Mouse (Mus musculus) macrophage (primary cell): ENCODE measurements around the gene Zfp146. TPM values are rescaled to one million over a fixed set of nuclear protein-coding genes. Genes with fewer than 3 reads are reported as not detected.
"Not testable (repeated sequence)": the region's sequence is repeated elsewhere in the genome, so short reads cannot be mapped to it uniquely, and the experiment has no call there.

Experiments
- H3K27ac ChIP-seq: fragments of 350-480 bp; formaldehyde crosslinking; 2 replicates; pipeline ENCODE4 v1.9.0; 2021
- H3K36me3 ChIP-seq: fragments of 350-480 bp; formaldehyde crosslinking; 2 replicates; pipeline ENCODE4 v1.9.0; 2021; ENCODE audit errors: inconsistent target
- H3K4me3 ChIP-seq: fragments of 350-480 bp; formaldehyde crosslinking; 2 replicates; pipeline ENCODE4 v1.9.0; 2021; ENCODE audit errors: inconsistent target
- H3K79me2 ChIP-seq: fragments of 350-480 bp; formaldehyde crosslinking; 2 replicates; pipeline ENCODE4 v1.9.0; 2021; ENCODE audit errors: inconsistent target
- WGBS: methylation state at CpG from one replicate; pipeline ENCODE4 v1.1.7; 2026; ENCODE audit warnings: inconsistent platforms; ENCODE audit not compliant: missing documents; 5-methylcytosine and 5-hydroxymethylcytosine counted together
- polyA plus RNA-seq: library from polyadenylated mRNA; stranded (reverse); fragments of 250-400 nt; gene quantifications from 3 replicates; pipeline ENCODE4 v1.2.4, GENCODE M21; 2018; ENCODE audit warnings: inconsistent platforms
- total RNA-seq, 78 experiments: library from RNA; depleted of rRNA; stranded (reverse); fragments of 250-400 nt; gene quantifications; 1 replicate in 9 of 78; 2 replicates in 24 of 78; 3 replicates in 43 of 78; 4 replicates in 2 of 78; pipeline ENCODE4 v1.2.4; 2018; ENCODE audit warnings: inconsistent platforms in 56 of 78

The Zfp146 gene
- total RNA-seq (2018; cell fraction: chromatin; rRNA removed), result 10 to 100 TPM; 19.9 to 73.4 (median 36.4) TPM
- total RNA-seq (2018; cell fraction: cytosol; rRNA removed), result 10 to 100 TPM in 22 of 26 experiments, 1 to 10 TPM in 4; 6.8 to 23.3 (median 18.0) TPM
- 10 to 100 TPM; 14.1 to 74.3 (median 26.2) TPM for total RNA-seq (2018; cell fraction: nucleus; rRNA removed)
- polyA plus RNA-seq, result 17.2 to 34.1 TPM (median 30.3 TPM) in 3 replicates

DNA sequence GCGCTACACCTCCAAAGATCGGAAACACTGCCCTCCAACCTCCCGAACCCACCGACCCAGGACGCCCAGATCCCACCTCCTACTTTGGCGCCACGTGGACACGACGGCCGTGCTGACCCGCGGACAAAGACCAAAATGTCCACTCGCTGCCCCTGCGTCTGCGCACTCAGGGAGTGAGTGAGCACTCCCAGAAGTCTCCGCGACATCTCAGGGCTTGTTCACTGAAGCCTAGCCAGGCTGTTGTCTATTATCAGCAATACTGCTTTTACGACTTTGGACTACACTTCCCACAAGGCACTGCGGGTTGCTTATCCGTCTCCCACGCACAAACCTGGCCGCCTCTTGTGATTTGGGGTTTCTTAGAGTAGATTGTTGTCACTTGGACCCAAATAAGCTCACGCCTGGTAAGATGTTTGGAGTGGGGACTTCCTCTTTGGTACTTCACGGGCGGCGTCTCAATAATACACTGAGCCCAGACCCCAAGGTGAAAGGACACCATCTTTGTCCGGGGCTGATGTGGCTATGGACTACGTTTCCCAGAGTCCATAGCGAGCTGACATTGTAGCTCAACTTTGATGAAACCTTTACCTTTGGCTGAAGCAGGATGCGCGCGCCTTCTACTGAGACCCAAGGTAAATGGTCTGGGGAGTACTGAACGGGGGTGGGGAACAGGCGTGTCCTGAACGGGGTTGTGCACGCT lies at the start of gene Zfp146:
Zfp146 (minus strand) TSS at position 168 of the 700 bp plus-strand sequence.
- WGBS, result under 1% methylated on average over 36 of the region's 36 CpGs

DNA sequence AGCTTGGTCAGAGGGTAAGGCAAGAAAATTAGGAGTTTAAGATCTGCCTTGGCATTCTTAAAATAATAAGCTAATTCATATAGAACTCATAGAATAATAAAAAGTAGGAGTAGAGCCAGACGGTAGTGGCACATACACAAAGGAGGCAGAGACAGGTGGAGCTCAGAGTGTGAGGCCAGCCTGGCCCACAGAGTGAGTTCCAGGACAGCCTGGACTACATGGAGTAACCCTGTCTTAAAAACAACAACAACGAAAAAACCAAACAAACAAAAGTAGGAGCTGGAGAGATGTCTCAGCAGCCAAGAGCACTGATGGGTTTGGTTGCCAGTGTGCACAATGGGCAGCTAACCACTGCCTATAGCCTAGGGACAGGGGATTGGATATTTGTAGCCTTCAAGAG lies 47.7 kb upstream of the Zfp146 start:
- H3K27ac ChIP-seq, result no peak overlapping the region
- no peak overlapping the region for H3K4me3 ChIP-seq
- H3K36me3 ChIP-seq, result no peaks in the 10 kb centered on the region
- 90% methylated on average over 2 of the region's 2 CpGs for WGBS
- H3K79me2 ChIP-seq, result no peaks in the 10 kb centered on the region

More for the DNA sequence above, at the start of gene Zfp146:
- H3K79me2 ChIP-seq, result peaks cover 48% of the 10 kb centered on the region
- H3K27ac ChIP-seq, result peak within 1 kb of the TSS; percentile 80
- H3K4me3 ChIP-seq, result peak within 1 kb of the TSS; percentile 95
- H3K36me3 ChIP-seq, result no peaks in the 10 kb centered on the region

DNA sequence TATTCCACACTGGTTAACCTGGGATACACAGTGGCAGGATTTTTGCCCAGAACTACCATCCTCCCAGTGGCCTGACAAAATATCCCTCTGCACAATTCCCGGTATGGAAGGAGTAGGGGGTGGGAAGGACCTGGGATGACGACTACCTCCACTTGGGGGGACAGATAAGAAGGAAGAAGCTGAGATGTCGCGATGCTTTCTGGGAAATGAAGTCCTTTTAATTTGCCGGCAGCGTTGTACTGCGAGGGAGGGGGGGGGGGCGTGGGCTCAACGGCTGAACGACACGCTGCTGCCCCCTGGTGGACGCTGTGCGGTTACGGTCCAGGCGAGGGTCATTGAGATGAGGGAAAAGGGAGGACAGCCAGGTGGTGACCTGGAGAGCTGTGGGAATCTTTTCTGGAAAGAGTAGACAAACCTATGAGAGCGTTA lies 47.2 kb upstream of the Zfp146 start:
- H3K27ac ChIP-seq, result no peak overlapping the region
- H3K36me3 ChIP-seq, result no peaks in the 10 kb centered on the region
- no peak overlapping the region for H3K4me3 ChIP-seq
- no peaks in the 10 kb centered on the region for H3K79me2 ChIP-seq
- under 1% methylated on average over 16 of the region's 16 CpGs for WGBS

DNA sequence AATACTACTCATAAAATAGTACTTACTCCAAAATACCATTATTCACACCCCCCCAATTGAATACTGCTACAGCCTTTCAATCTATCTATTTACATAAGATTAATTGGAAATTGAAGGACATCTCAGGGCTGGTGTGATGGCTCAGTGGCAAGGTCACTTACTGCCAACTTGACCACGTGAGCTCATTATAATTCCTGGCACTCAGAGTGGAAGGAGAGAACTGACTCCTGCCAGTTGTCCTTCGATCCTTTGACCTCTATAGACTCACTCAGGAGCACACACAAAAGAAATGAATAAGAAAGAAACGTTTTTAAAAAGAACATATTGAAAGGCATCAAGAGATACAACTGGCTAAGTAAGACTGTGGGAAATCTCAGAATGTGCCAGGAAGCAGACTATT lies 46.3 kb upstream of the Zfp146 start:
- no peaks in the 10 kb centered on the region for H3K79me2 ChIP-seq
- WGBS, result 96% methylated on average over 3 of the region's 3 CpGs
- H3K36me3 ChIP-seq, result no peaks in the 10 kb centered on the region
- H3K27ac ChIP-seq, result no peak overlapping the region
- no peak overlapping the region for H3K4me3 ChIP-seq

DNA sequence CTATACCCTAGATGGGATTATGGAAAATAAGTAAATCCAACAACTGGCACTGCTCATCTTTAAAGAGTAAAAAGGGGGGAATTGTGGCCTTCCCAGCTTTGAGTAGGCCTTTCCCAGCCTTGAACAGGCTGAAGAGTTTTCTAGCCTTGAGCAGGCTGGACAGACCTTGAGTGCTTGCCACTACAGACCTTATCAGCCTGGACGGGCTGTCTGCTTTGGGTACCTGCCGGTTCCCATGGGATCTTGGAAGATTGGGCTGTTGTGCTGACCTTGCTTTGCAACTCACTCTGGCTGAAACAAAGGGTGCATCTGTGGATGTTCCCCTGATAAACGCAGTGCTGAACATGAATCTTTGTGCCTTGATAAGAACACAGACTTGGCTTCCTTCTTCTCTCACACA lies 44.3 kb upstream of the Zfp146 start:
- 93% methylated on average over 3 of the region's 3 CpGs for WGBS
- no peaks in the 10 kb centered on the region for H3K79me2 ChIP-seq
- no peak overlapping the region for H3K4me3 ChIP-seq
- H3K27ac ChIP-seq, result no peak overlapping the region
- no peaks in the 10 kb centered on the region for H3K36me3 ChIP-seq

DNA sequence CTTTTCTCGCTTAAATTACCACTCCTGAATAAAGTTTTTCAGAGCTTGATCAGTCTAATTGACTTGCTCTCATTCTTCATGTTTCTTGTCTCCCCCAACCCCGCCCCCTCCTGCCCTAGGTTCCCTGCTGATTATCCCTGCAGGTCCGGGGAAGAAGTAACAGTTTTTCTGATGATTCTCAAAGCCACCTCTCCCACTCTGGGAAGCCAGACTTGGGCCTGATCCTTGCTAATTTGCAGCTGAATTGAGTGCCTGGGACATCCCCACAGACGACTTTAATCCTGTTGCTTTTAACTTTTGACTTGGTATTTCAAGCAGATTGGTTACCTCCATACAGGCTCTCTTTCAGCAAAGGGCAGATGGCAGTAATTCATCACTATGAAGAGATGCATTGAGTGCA lies 41.5 kb upstream of the Zfp146 start:
- Histone ChIP-seq H3K27ac (no peak overlapping the region), H3K4me3 (no peak overlapping the region), H3K79me2 (no peaks in the 10 kb centered on the region), H3K36me3 (no peaks in the 10 kb centered on the region)
- 63% methylated on average over 3 of the region's 4 CpGs for WGBS

DNA sequence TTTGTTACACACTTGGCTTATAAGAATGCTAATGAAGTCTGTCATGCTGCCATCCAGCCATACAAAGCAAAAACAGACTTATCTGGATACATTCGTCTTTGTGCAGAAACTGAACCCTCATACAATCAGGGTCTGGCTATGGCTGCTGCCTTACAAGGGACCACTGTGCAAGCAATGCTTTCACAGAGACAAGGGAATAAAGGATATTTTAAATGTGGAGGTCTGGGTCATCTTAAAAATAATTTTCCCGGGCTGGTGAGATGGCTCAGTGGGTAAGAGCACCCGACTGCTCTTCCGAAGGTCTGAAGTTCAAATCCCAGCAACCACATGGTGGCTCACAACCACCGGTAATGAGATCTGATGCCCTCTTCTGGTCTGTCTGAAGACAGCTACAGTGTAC lies 36.8 kb upstream of the Zfp146 start:
- not testable (repeated sequence) for H3K27ac ChIP-seq, H3K36me3 ChIP-seq, H3K4me3 ChIP-seq, H3K79me2 ChIP-seq
- 69% methylated on average over 5 of the region's 5 CpGs for WGBS

DNA sequence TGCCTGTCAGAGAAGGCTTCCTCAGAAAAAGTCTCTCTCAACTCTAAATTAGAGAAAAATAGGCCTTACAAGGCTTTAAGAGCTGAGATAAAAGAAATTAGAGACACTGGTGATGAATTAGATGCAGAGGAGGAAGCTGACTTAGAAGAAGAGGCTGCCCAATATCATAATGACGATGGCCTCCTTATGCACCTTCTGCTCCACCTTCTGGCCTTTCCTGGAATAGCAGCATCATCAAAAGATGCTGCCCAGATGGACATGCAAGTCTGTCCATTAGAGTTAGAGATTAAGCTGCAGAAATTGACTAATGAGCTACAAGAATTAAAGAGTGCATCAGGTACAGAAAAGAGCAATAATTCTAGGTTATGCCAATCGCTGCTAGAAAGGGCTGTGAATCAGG lies 35.8 kb upstream of the Zfp146 start:
- Histone ChIP-seq H3K27ac (no peak overlapping the region), H3K4me3 (no peak overlapping the region), H3K79me2 (no peaks in the 10 kb centered on the region), H3K36me3 (no peaks in the 10 kb centered on the region)
- 14% methylated on average over 2 of the region's 2 CpGs for WGBS

DNA sequence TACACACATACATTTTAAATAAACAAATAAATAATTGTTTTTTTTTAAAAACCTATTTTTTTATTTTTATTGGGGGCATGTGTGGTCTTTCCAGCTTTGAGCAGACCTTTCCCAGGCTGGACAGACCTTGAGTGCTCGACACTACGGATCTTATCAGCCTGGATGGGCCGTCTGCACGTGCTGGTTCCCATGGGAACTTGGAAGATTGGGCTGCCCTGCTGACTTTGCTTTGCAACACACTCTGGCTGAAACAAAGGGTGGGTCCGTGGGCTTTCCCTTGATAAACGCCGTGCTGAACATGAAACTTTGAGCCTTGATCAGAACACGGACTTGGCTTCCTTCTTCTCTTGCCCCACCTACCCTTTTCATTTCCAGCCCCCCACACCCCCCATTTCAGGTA lies 34.8 kb upstream of the Zfp146 start:
- no peak overlapping the region for H3K4me3 ChIP-seq
- WGBS, result 49% methylated on average over 8 of the region's 8 CpGs
- no peak overlapping the region for H3K27ac ChIP-seq
- H3K79me2 ChIP-seq, result no peaks in the 10 kb centered on the region
- H3K36me3 ChIP-seq, result no peaks in the 10 kb centered on the region

DNA sequence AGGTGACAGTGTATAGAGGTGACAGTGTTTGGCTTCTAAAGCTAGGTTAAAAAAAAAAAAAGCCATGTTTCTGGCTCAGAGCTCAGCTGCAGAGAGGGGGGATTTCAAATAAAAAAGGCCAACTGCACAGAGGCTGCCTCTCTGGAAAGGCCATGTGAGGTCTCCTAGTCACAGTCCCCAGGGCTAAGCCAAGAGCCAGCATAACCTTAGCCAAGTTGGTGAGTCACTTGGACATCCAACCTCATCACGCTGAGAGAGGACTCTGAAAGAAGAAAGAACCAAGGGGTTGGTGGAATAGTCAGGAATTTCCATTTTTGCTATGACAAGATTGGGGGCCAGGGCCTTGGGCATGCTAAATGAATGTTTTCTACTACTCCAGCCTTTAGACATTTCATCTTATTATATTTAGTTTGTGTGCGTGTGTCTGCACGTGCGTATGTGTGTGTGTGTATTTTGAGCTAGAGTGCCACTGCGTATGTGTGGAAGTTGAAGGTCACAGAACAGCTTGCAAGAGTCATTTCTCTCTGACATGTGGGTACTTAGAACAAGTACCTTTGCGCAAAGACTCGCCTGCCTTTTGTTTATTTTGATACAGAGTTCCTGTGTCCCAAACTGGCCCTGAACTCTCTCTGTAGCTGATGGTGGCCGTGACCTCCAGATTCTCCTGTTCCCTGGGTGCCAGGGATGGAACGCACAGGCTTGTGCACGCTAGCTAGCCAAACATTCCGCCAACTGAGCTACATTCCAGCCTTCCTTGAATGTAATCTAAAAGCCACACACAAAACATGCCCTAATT lies 33.5 kb upstream of the Zfp146 start:
- Histone ChIP-seq H3K27ac (no peak overlapping the region), H3K4me3 (no peak overlapping the region), H3K79me2 (no peaks in the 10 kb centered on the region), H3K36me3 (no peaks in the 10 kb centered on the region)
- WGBS, result 96% methylated on average over 11 of the region's 11 CpGs

DNA sequence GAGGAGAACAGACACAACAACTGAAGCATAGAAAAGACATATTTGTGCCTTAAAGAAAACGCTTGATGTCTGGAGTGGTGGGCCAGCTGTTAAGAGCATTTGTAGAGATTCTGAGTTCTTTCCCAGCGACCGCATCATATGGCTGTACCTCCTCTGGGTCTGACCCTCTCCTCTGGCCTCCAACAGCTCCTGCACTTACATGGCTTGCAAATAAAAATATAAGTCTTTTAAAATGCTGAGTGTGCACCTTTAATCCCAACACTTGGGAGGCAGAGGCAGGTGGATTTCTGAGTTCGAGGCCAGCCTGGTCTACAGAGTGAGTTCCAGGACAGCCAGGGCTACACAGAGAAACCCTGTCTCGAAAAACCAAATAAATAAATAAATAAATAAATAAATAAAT lies 31.1 kb upstream of the Zfp146 start:
- H3K79me2 ChIP-seq, H3K27ac ChIP-seq, H3K4me3 ChIP-seq, H3K36me3 ChIP-seq: not testable (repeated sequence)
- WGBS, result 100% methylated on average over 3 of the region's 5 CpGs

DNA sequence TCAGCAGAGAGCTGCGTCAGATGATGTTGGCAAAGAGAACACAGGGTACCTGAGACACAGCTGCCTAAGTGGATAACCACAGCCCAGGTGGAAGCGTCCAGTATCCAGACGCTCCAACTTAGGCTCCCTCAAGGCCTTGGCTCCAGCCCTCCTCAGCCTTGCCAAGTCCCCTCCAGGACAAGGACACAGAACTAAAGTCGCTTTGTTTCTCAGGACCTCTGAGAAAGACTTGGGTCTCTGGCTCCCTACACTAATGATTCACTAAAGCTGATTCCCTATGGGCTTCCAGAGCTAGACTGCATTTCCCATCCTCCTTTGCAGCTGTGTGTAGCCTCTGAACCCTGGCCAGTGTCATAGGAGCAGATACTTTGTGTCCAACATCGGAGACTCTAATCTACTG lies 30.6 kb upstream of the Zfp146 start:
- Histone ChIP-seq H3K79me2 (no peaks in the 10 kb centered on the region), H3K4me3 (no peak overlapping the region), H3K27ac (no peak overlapping the region), H3K36me3 (no peaks in the 10 kb centered on the region)
- WGBS, result 94% methylated on average over 5 of the region's 5 CpGs

DNA sequence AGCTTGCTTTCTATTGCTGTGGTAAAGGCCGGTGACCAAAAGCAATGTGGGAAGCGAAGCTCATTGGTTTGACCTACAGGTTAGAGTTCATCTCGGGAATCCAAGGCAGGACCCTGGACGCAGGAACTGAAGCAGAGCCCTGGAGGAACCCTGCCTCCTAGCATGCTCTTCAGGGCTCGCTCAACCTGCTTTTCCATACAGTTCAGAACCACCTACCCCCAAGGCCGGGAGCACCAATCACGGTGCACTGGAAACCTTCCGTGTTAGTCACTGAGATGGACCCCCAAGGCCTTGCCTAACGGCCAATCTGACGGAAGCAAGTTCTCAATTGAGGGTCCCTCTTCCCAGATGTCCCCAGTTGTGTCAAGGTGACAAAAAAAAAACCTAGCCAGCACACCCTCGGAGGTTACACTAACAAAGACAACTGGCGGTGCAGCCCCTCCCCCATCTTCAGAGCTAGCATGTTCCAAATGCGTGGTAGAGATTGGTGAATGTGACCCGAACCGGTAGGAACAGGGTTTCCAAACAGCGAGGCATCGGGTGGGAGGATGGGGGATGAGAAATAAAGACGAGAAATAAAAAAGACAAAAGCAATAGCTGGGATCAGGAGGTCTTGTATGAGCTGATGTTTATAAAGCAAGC lies 30.1 kb upstream of the Zfp146 start:
- Histone ChIP-seq H3K4me3 (no peak overlapping the region), H3K27ac (no peak overlapping the region), H3K36me3 (no peaks in the 10 kb centered on the region), H3K79me2 (peaks cover 2% of the 10 kb centered on the region)
- WGBS, result 88% methylated on average over 18 of the region's 18 CpGs

DNA sequence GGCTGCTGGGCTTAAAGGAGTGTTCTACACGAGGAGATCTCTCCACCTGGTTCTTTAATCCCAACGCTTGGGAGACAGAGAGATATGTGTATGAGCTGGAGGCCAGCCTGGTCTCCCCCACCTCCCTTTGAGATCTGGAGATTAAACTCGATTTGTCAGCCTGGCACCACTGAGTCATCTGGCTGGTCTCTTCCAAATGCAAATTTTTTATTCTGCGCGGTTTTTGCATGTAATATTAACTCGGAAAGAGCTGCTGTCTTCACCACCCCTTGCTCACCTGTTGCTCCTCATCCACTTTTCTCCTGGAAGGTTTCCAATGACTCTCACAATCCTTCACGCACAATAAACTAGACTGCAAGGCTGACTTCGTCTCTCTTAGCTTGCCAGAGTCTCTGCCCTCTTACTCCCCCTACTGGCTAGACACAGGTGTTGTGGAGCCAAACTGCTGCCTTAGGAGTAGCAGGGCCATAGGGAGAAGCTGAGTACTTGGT lies 29.0 kb upstream of the Zfp146 start, which contains the start of gene Capns1:
Capns1 (minus strand) TSS at position 331 of the 491 bp plus-strand sequence.
- WGBS, result 13% methylated on average over 8 of the region's 8 CpGs
- no peak within 1 kb of the TSS for H3K4me3 ChIP-seq
- H3K79me2 ChIP-seq, result peaks cover 11% of the 10 kb centered on the region
- no peaks in the 10 kb centered on the region for H3K36me3 ChIP-seq
- H3K27ac ChIP-seq, result no peak within 1 kb of the TSS
